Mouse (Mus musculus) MEL (cell line): ENCODE results near the gene Sct. TPM values are rescaled to one million over a fixed set of nuclear protein-coding genes. Genes with fewer than 3 reads are reported as not detected.

ENCODE experiments used
- DNase-seq: peaks from one replicate; pipeline ENCODE4 v3.0.0; 2011; ENCODE audit warnings: low read depth, low spot score
- H3K27ac ChIP-seq: 2 replicates; pipeline ENCODE4 v1.5.1; 2012; ENCODE audit warnings: low read depth, mild to moderate bottlenecking, control low read depth, low read length, moderate library complexity; ENCODE audit not compliant: control insufficient read depth
- H3K27me3 ChIP-seq, 2 experiments: fragments of 150-350 bp in 1 of 2; sonication (generic) in 1 of 2; 2 replicates each; pipeline ENCODE4 v1.6.1; 2012; ENCODE audit warnings: low read length in 2 of 2, mild to moderate bottlenecking in 2 of 2, improper control_type of control experiment in 1 of 2, moderate library complexity in 1 of 2; ENCODE audit not compliant: insufficient read depth in 2 of 2, control insufficient read depth in 1 of 2
- H3K36me3 ChIP-seq, 2 experiments: 2 replicates each; pipeline ENCODE4 v1.6.1; 2012 to 2014; ENCODE audit warnings: low read length in 2 of 2, improper control_type of control experiment in 1 of 2, inconsistent platforms in 1 of 2, mild to moderate bottlenecking in 1 of 2; ENCODE audit not compliant: insufficient read depth in 2 of 2, control insufficient read depth in 1 of 2
- H3K4me1 ChIP-seq, 2 experiments: fragments of 150-350 bp in 1 of 2; sonication (generic) in 1 of 2; 2 replicates each; pipeline ENCODE4 v1.6.1; 2012; ENCODE audit warnings: low read length in 2 of 2, improper control_type of control experiment in 1 of 2, mild to moderate bottlenecking in 1 of 2; ENCODE audit not compliant: insufficient read depth in 2 of 2, control insufficient read depth in 1 of 2
- H3K4me3 ChIP-seq, 2 experiments: fragments of 150-350 bp in 1 of 2; sonication (generic) in 1 of 2; 2 replicates each; pipeline ENCODE4 v1.5.1; 2012; ENCODE audit warnings: low read depth in 2 of 2, low read length in 2 of 2, mild to moderate bottlenecking in 2 of 2, moderate library complexity in 2 of 2, control low read depth in 1 of 2, improper control_type of control experiment in 1 of 2; ENCODE audit not compliant: control insufficient read depth in 1 of 2, insufficient read depth in 1 of 2
- H3K79me2 ChIP-seq: 2 replicates; pipeline ENCODE4 v1.6.1; 2012; ENCODE audit warnings: mild to moderate bottlenecking, low read length, moderate library complexity; ENCODE audit not compliant: control insufficient read depth, poor library complexity, insufficient read depth
- H3K9ac ChIP-seq: 2 replicates; pipeline ENCODE4 v1.6.1; 2012; ENCODE audit warnings: low read depth, mild to moderate bottlenecking, control low read depth, low read length, moderate library complexity; ENCODE audit not compliant: control insufficient read depth, poor library complexity, severe bottlenecking
- H3K9me3 ChIP-seq: fragments of 150-350 bp; sonication (generic); replicated peaks from 2 replicates; pipeline ENCODE4 v1.6.1; 2012; ENCODE audit warnings: mild to moderate bottlenecking, low read length, improper control_type of control experiment, moderate library complexity; ENCODE audit not compliant: insufficient read depth
- BHLHE40 ChIP-seq: IDR thresholded peaks from 2 replicates; pipeline ENCODE4 v1.6.1; 2012; ENCODE audit warnings: low read depth, mild to moderate bottlenecking, inconsistent platforms, low read length, improper control_type of control experiment, borderline replicate concordance
- CHD2 ChIP-seq: IDR thresholded peaks from 2 replicates; pipeline ENCODE4 v1.6.1; 2011; ENCODE audit warnings: low read length, improper control_type of control experiment
- CTCF ChIP-seq, 3 experiments: IDR thresholded peaks in 2 of 3; conservative IDR thresholded peaks in 1 of 3; 2 replicates each; pipeline ENCODE4 v1.5.1; 2011 to 2012; ENCODE audit warnings: low read length in 3 of 3, low read depth in 2 of 3, mild to moderate bottlenecking in 2 of 3, improper control_type of control experiment in 1 of 3, inconsistent platforms in 1 of 3, mixed read lengths in 1 of 3, moderate library complexity in 1 of 3; ENCODE audit not compliant: control insufficient read depth in 1 of 3, insufficient read depth in 1 of 3, poor library complexity in 1 of 3, severe bottlenecking in 1 of 3
- E2F4 ChIP-seq: IDR thresholded peaks from 2 replicates; pipeline ENCODE4 v1.6.1; 2011; ENCODE audit warnings: low read depth, low read length, improper control_type of control experiment, borderline replicate concordance
- GATA1 ChIP-seq: IDR thresholded peaks from 2 replicates; pipeline ENCODE4 v1.6.1; 2011; ENCODE audit warnings: low read depth, low read length, improper control_type of control experiment
- HCFC1 ChIP-seq: IDR thresholded peaks from 2 replicates; pipeline ENCODE4 v1.6.1; 2012; ENCODE audit warnings: low read depth, mild to moderate bottlenecking, inconsistent platforms, low read length, improper control_type of control experiment, moderate library complexity
- KAT2A ChIP-seq: conservative IDR thresholded peaks from 2 replicates; pipeline ENCODE4 v1.6.1; 2012; ENCODE audit warnings: low read depth, low read length, improper control_type of control experiment, inconsistent platforms
- MAFK ChIP-seq: IDR thresholded peaks from 2 replicates; pipeline ENCODE4 v1.6.1; 2011; ENCODE audit warnings: low read depth, mild to moderate bottlenecking, low read length, improper control_type of control experiment, borderline replicate concordance
- MAX ChIP-seq: IDR thresholded peaks from 2 replicates; pipeline ENCODE4 v1.6.1; 2011; ENCODE audit warnings: low read length, improper control_type of control experiment
- MEF2A ChIP-seq: IDR thresholded peaks from 2 replicates; pipeline ENCODE4 v1.6.1; 2014; ENCODE audit warnings: low read depth, mild to moderate bottlenecking, inconsistent platforms, low read length, improper control_type of control experiment; ENCODE audit not compliant: poor library complexity, insufficient replicate concordance, severe bottlenecking; ENCODE audit errors: extremely low read depth
- MXI1 ChIP-seq: IDR thresholded peaks from 2 replicates; pipeline ENCODE4 v1.6.1; 2011; ENCODE audit warnings: mild to moderate bottlenecking, low read depth, low read length, improper control_type of control experiment
- MYB ChIP-seq: IDR thresholded peaks from 2 replicates; pipeline ENCODE4 v1.6.1; 2011; ENCODE audit warnings: mild to moderate bottlenecking, low read depth, low read length, improper control_type of control experiment
- MYC ChIP-seq: IDR thresholded peaks from 2 replicates; pipeline ENCODE4 v1.6.1; 2011; ENCODE audit warnings: low read depth, mild to moderate bottlenecking, low read length, improper control_type of control experiment, moderate library complexity
- NELFE ChIP-seq: IDR thresholded peaks from 2 replicates; pipeline ENCODE4 v1.6.1; 2011; ENCODE audit warnings: low read depth, low read length, improper control_type of control experiment
- NRF1 ChIP-seq: IDR thresholded peaks from 2 replicates; pipeline ENCODE4 v1.6.1; 2014; ENCODE audit warnings: low read depth, mild to moderate bottlenecking, inconsistent platforms, low read length, improper control_type of control experiment, moderate library complexity; ENCODE audit not compliant: poor library complexity, insufficient read depth, severe bottlenecking
- POLR2AphosphoS5 ChIP-seq: IDR thresholded peaks from 2 replicates; pipeline ENCODE4 v1.6.1; 2012; ENCODE audit warnings: low read depth, borderline replicate concordance, mild to moderate bottlenecking, inconsistent platforms, low read length, moderate library complexity, mixed read lengths
- SIN3A ChIP-seq: IDR thresholded peaks from 2 replicates; pipeline ENCODE4 v1.6.1; 2012; ENCODE audit warnings: low read length, improper control_type of control experiment, inconsistent platforms
- TBP ChIP-seq: IDR thresholded peaks from 2 replicates; pipeline ENCODE4 v1.8.0; 2011; ENCODE audit warnings: low read depth, low read length, improper control_type of control experiment
- USF1 ChIP-seq: IDR thresholded peaks from 2 replicates; pipeline ENCODE4 v1.6.1; 2014; ENCODE audit warnings: low read depth, mild to moderate bottlenecking, inconsistent platforms, low read length, improper control_type of control experiment, moderate library complexity
- ZMIZ1 ChIP-seq: IDR thresholded peaks from 2 replicates; pipeline ENCODE4 v1.6.1; 2012; ENCODE audit warnings: low read depth, mild to moderate bottlenecking, inconsistent platforms, low read length, improper control_type of control experiment, moderate library complexity
- polyA plus RNA-seq, 2 experiments: library from polyadenylated mRNA; stranded (reverse) in 1 of 2; unstranded in 1 of 2; fragments of >175 nt in 1 of 2; fragments of >200 nt in 1 of 2; gene quantifications; 2 replicates each; pipeline versions ENCODE4 v1.2.1 to v1.2.4; 2012; ENCODE audit warnings: low replicate concordance in 2 of 2, low read depth in 1 of 2; ENCODE audit not compliant: insufficient read length in 2 of 2, insufficient read depth in 1 of 2, missing spikeins in 1 of 2
- total RNA-seq: library from RNA; depleted of rRNA; stranded (reverse); fragments of 300-350 nt; gene quantifications from 2 replicates; pipeline ENCODE4 v1.2.3, GENCODE M21; 2012

The Sct gene
- total and polyA plus RNA-seq, 3 experiments, result not detected

DNA sequence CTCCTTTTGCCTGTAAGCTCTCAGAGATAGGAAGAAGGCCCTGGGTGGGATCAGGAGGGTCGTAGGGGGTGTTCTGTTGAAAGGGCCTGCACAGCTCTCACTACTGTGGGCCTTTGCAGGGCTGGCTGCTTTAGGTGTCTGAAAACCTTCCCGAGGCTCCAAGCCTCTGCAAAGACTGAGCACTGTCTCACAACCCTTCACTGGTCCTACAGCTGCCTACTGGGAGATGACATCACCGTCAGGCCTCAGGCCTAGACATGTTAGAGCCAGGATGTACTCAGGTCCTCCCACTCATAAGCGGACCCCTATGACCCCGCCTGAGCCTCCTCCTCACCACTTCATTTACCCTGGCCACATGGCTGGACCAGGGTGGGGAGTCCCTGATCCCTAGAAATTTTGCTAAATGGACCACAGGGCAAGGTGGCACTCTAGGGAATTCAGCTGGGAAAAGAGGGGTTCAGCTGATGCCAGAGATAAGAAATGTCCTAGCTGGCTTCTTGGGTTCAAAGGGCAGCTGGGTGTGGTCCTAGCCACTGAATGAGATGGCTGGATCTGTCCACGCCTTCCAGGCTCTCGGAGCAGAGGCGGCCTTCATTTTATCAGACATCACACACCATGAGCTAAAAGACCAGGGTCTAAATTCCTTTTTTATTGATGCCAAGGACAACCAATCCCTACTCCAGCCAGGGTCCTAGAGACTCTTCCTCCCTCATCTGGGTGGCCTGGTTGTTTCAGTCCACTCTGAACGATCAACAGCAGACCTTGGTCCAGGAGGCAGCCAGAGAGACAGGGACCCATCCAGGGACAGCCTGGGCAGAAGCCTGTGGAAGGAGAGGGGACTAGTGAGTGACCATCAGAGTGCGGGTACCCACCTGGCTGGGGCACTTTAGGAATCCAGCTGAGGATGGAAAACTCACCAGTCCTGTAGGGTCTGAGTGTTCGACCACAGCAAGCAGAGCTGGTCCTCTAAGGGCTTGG lies 943 bp downstream of the Sct start:
- Histone ChIP-seq H3K4me1 (no peaks in the 10 kb centered on the region), H3K4me3 (no peak overlapping the region), H3K27ac (no peak overlapping the region), H3K9ac (no peak overlapping the region), H3K9me3 (no peaks in the 10 kb centered on the region), H3K79me2 (no peaks in the 10 kb centered on the region), H3K27me3 (no peaks in the 10 kb centered on the region), H3K36me3 (no peaks in the 10 kb centered on the region)
- no peak for DNase-seq
- TF ChIP-seq ZMIZ1, result no peak
- no peak for TF ChIP-seq BHLHE40
- TF ChIP-seq MAFK, result no peak
- no peak for TF ChIP-seq MYB
- TF ChIP-seq USF1, result no peak
- TF ChIP-seq NRF1, result no peak
- no peak for TF ChIP-seq MYC
- TF ChIP-seq SIN3A, result no peak
- TF ChIP-seq TBP, result no peak
- TF ChIP-seq GATA1, result no peak
- TF ChIP-seq CTCF (IDR thresholded peaks at IDR 0.05 in 2 of 3, conservative IDR thresholded peaks at IDR 0.05 in 1 of 3; ENCODE audit: control insufficient read depth in 1 of 3, insufficient read depth in 1 of 3, low read depth in 2 of 3, low read length in 3 of 3, poor library complexity in 1 of 3, severe bottlenecking in 1 of 3), result no peak
- TF ChIP-seq E2F4, result no peak
- no peak for TF ChIP-seq HCFC1
- TF ChIP-seq POLR2AphosphoS5, result no peak
- TF ChIP-seq CHD2, result no peak
- TF ChIP-seq MEF2A, result no peak
- no peak for TF ChIP-seq MXI1
- no peak for TF ChIP-seq KAT2A
- TF ChIP-seq MAX, result no peak

DNA sequence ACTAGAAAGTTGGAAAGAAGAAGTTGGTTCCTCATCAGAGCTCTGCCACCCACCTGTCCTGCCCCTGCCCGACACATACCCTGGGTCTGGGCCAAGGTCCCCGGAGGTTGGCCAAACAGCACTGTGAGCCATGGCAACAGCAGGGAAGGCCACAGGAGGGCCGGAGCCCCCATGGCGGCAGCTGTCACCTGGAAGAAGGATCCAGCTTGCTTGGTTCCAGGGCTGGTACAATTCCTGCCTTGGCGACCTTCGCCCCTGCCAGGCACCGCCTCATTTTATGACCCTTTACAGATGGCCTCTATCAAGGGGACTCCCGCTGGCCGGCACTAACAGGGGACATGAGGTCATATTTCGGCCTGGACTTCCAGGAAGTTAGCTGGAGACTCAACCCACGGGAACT lies 2.4 kb downstream of the Sct start, which contains the start of gene Cdhr5:
Gene Cdhr5 (minus strand): TSS at position 241 of the 400 bp plus-strand sequence.
- Histone ChIP-seq H3K4me1 (no peaks in the 10 kb centered on the region), H3K9me3 (no peaks in the 10 kb centered on the region), H3K79me2 (no peaks in the 10 kb centered on the region), H3K4me3 (no peak within 1 kb of the TSS), H3K27ac (no peak within 1 kb of the TSS), H3K27me3 (no peaks in the 10 kb centered on the region), H3K36me3 (no peaks in the 10 kb centered on the region), H3K9ac (no peak within 1 kb of the TSS)
- no peak for DNase-seq
- TF ChIP-seq HCFC1 (no peak), NELFE (no peak), NRF1 (no peak), MYB (no peak)
